ENCODE assay signal across 16 mouse cellular contexts in genomic region chr10:81656174-81656573, GRCm38 (mm10).
"Had no signal": no experiment of that assay in that cellular context is flagged by ENCODE, and none has a peak within 500 bp of the region (broad histone marks: within the 10 kb centered on the region; RNA-seq: fewer than 3 reads in every experiment).

No protein-coding gene starts in this region.

- ATAC-seq: midbrain, embryonic 15.5 days had no signal

- H3K27me3 ChIP-seq: liver, embryonic 13.5 days; midbrain, embryonic 12.5 days; midbrain, embryonic 15.5 days; neural tube, embryonic 13.5 days had no signal

- H3K4me1 ChIP-seq: liver, embryonic 13.5 days; midbrain, embryonic 12.5 days; midbrain, embryonic 15.5 days; neural tube, embryonic 13.5 days had no signal

- H3K4me2 ChIP-seq: liver, embryonic 13.5 days; midbrain, embryonic 12.5 days; midbrain, embryonic 15.5 days; neural tube, embryonic 13.5 days had no signal

- H3K4me3 ChIP-seq: left cerebral cortex, adult 2 months; liver, embryonic 13.5 days; midbrain, embryonic 12.5 days; midbrain, embryonic 15.5 days; myocyte; neural tube, embryonic 13.5 days had no signal

- H3K9ac ChIP-seq: liver, embryonic 13.5 days; midbrain, embryonic 12.5 days; midbrain, embryonic 15.5 days; neural tube, embryonic 13.5 days had no signal

- DNase-seq: kidney, adult 18-20 months; kidney, postnatal 10 days; kidney, postnatal 36 days; layer of hippocampus, postnatal 36 days; liver, embryonic 13.5 days; lung, adult 2 months; lung, postnatal 14 days; lung, postnatal 4 days; right cerebral cortex, postnatal 4 days; thymus, postnatal 25 days had no signal

- H3K27ac ChIP-seq: left cerebral cortex, adult 2 months; liver, embryonic 13.5 days; midbrain, embryonic 12.5 days; midbrain, embryonic 15.5 days; neural tube, embryonic 13.5 days; stomach, postnatal 0 days had no signal
